Mouse (Mus musculus) kidney, adult 2 months (tissue): ENCODE results near the gene Trim17.

Experiments
- CTCF ChIP-seq: fragments of 200-500 bp; conservative IDR thresholded peaks from 2 replicates; pipeline ENCODE4 v1.5.1; 2011; ENCODE audit warnings: low read depth, mild to moderate bottlenecking, control low read depth, low read length, moderate library complexity, mixed read lengths; ENCODE audit not compliant: insufficient read depth, insufficient read length
- POLR2A ChIP-seq: fragments of 200-500 bp; IDR thresholded peaks from one replicate; pipeline ENCODE4 v1.6.1; 2011; ENCODE audit warnings: low read depth, low read length, control low read depth

GRCm38 (mm10) chr11:58977607-58978026, 23.1 kb downstream of the Trim17 start:
- no peak for TF ChIP-seq POLR2A
- no peak for TF ChIP-seq CTCF
